Mouse (Mus musculus) ES-Bruce4 (cell line): Measurements from ENCODE around the gene 4930578C19Rik. TPM values are rescaled to one million over a fixed set of nuclear protein-coding genes. Genes with fewer than 3 reads are reported as not detected.

Experiments used
- H3K27ac ChIP-seq: 2 replicates; pipeline ENCODE4 v1.5.1; 2012; ENCODE audit warnings: low read length, inconsistent platforms; ENCODE audit not compliant: insufficient read depth
- H3K27me3 ChIP-seq: 2 replicates; pipeline ENCODE4 v1.6.1; 2012; ENCODE audit warnings: mild to moderate bottlenecking, low read length, inconsistent platforms; ENCODE audit not compliant: control insufficient read depth, poor library complexity, insufficient read depth, severe bottlenecking
- H3K36me3 ChIP-seq: 2 replicates; pipeline ENCODE4 v1.6.1; 2012; ENCODE audit warnings: inconsistent platforms, mild to moderate bottlenecking, low read length, moderate library complexity; ENCODE audit not compliant: control insufficient read depth, poor library complexity, insufficient read depth, severe bottlenecking
- H3K4me1 ChIP-seq: one replicate; pipeline ENCODE4 v1.8.1; 2011; ENCODE audit warnings: low read length; ENCODE audit not compliant: control insufficient read depth, insufficient read depth
- H3K4me3 ChIP-seq: 2 replicates; pipeline ENCODE4 v1.5.1; 2011; ENCODE audit warnings: low read depth, mild to moderate bottlenecking, low read length
- H3K9ac ChIP-seq: 2 replicates; pipeline ENCODE4 v1.6.1; 2012; ENCODE audit warnings: low read depth, mild to moderate bottlenecking, inconsistent platforms; ENCODE audit not compliant: poor library complexity, severe bottlenecking
- H3K9me3 ChIP-seq: replicated peaks from 2 replicates; pipeline ENCODE4 v1.6.1; 2012; ENCODE audit warnings: mild to moderate bottlenecking, low read length, inconsistent platforms; ENCODE audit not compliant: control insufficient read depth, poor library complexity, insufficient read depth, severe bottlenecking
- CTCF ChIP-seq: IDR thresholded peaks from one replicate; pipeline ENCODE4 v1.8.1; 2011; ENCODE audit warnings: low read depth, low read length
- EP300 ChIP-seq: IDR thresholded peaks from 2 replicates; pipeline ENCODE4 v1.6.1; 2011; ENCODE audit warnings: low read depth, low read length; ENCODE audit not compliant: insufficient read depth
- POLR2A ChIP-seq: IDR thresholded peaks from one replicate; pipeline ENCODE4 v1.8.1; 2011; ENCODE audit warnings: low read length; ENCODE audit not compliant: insufficient read depth
- polyA plus RNA-seq: library from polyadenylated mRNA; stranded (reverse); fragments of >200 nt; gene quantifications from 2 replicates; pipeline ENCODE4 v1.2.4, GENCODE M21; 2011; ENCODE audit warnings: low read depth; ENCODE audit not compliant: missing spikeins, insufficient read depth, insufficient read length

Gene 4930578C19Rik
- polyA plus RNA-seq, 1 experiment, result not detected

DNA sequence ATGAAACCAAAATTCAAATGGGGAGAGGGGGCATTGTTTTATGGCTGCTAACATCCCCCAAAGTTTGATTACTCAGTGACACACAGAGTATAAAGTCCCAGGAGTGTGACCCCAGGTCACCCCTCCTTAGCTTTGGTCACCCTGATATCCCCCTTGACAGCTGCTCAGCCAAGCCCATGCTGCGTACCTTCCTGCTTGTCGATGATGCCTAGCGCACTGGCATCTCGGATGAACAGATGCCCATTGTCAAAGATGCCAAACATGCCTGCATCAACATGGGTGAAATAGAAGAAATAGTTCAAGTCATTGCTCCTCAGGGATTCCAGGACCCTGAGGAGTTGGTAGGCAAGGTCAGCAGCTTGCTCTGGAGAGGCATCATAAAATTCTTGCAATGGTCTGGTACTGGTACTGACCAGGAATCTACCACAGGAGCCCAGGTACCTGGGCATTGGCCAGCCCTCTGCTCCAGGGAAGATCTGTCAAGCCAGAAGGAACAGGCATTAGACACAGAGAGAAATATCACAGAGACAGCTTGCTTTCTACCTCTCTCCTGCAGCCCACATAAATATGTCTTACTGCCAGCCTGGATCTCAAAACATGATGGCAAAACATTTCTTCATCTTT lies 40.9 kb downstream of the 4930578C19Rik start:
- no peak overlapping the region for H3K9ac ChIP-seq
- H3K4me1 ChIP-seq, result no peaks in the 10 kb centered on the region
- H3K36me3 ChIP-seq, result no peaks in the 10 kb centered on the region
- H3K27ac ChIP-seq, result no peak overlapping the region
- H3K27me3 ChIP-seq, result no peaks in the 10 kb centered on the region
- H3K4me3 ChIP-seq, result no peak overlapping the region
- H3K9me3 ChIP-seq, result no peaks in the 10 kb centered on the region
- TF ChIP-seq EP300, result no peak
- no peak for TF ChIP-seq CTCF
- no peak for TF ChIP-seq POLR2A

DNA sequence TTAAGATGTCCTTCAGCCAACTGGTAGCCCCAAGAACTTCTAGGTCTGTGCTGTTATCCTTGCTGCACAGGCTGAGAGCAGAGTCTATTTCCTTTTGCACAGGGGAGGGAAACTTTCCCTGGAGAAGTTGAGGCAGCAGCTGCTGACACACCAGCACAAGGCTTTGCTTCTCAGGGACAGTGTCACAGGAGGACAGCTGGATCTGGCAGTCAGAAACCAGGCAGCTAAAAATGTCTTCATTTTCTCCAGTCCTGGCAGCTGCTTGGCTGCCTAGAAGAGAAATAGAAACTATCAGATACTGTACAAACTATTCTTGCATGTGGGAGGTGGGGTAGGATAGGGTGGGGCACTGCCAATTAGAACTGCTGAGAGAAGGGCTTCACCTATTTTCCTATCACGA lies 42.2 kb downstream of the 4930578C19Rik start:
- Histone ChIP-seq H3K9me3 (no peaks in the 10 kb centered on the region), H3K4me1 (no peaks in the 10 kb centered on the region), H3K27me3 (no peaks in the 10 kb centered on the region), H3K27ac (no peak overlapping the region), H3K9ac (no peak overlapping the region), H3K4me3 (no peak overlapping the region), H3K36me3 (no peaks in the 10 kb centered on the region)
- no peak for TF ChIP-seq CTCF

DNA sequence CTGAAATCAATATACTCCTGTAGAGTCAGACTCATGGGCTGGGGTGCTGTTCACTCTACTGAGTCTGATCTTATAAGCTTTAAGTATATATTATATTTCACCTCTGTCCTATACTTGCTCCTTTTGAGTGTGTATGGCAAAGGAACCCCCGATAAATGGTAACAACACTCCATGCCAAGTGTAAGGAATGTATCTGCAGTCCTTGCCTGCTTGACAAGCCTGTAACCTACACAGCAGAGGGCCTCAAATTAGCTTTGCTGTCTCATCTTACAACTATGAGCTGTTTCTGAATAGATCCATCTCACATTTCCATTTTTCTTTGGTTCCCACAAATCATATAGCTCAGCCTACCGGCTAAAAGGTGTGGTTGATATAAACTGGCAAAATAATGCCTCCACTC lies 46.6 kb downstream of the 4930578C19Rik start:
- H3K9ac ChIP-seq, result no peak overlapping the region
- TF ChIP-seq POLR2A (no peak), CTCF (no peak), EP300 (no peak)
- no peak overlapping the region for H3K27ac ChIP-seq
- H3K4me3 ChIP-seq, result no peak overlapping the region
- no peaks in the 10 kb centered on the region for H3K9me3 ChIP-seq
- no peaks in the 10 kb centered on the region for H3K36me3 ChIP-seq
- H3K27me3 ChIP-seq, result no peaks in the 10 kb centered on the region
- no peaks in the 10 kb centered on the region for H3K4me1 ChIP-seq

DNA sequence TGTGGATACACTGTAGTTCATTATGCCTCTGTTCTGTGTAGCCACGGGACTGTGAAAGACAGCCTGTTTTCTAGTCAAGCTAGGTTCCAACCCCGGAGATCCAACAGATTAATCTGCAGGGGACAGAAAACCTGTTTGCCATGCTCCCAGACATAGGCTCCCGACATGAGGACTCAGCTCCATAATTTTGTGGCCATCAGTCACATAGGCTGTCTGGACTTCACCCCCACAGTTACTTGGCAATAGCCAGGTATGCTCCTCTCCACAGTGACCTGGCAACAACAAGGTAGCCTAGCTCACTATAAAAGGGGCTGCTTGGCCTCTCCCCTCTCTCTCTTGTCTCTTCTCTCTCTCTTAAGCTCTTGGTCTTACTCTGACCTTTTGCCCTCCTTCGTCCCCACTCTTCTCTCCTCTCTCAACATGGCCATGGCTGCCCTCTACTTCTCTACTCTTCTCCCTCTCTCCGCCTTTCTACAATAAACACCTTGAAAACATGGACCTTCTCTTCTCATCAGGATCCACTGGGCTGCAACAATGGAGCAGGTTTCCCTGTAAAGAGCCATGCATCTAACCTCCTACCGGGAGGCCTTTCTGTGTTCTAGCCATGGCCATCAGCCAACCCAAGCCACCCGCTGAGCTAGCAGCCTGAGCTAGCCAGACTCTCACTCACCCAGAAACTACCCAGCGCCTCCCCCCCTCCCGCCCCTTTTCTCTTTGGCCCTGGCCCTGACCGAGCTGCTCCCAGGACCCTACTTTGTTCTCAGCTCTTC lies 49.9 kb downstream of the 4930578C19Rik start:
- no peaks in the 10 kb centered on the region for H3K27me3 ChIP-seq
- TF ChIP-seq POLR2A, result no peak
- TF ChIP-seq CTCF, result no peak
- TF ChIP-seq EP300, result no peak
- H3K9ac ChIP-seq, result no peak overlapping the region
- no peaks in the 10 kb centered on the region for H3K36me3 ChIP-seq
- no peaks in the 10 kb centered on the region for H3K4me1 ChIP-seq
- H3K4me3 ChIP-seq, result no peak overlapping the region
- no peak overlapping the region for H3K27ac ChIP-seq
- no peaks in the 10 kb centered on the region for H3K9me3 ChIP-seq

DNA sequence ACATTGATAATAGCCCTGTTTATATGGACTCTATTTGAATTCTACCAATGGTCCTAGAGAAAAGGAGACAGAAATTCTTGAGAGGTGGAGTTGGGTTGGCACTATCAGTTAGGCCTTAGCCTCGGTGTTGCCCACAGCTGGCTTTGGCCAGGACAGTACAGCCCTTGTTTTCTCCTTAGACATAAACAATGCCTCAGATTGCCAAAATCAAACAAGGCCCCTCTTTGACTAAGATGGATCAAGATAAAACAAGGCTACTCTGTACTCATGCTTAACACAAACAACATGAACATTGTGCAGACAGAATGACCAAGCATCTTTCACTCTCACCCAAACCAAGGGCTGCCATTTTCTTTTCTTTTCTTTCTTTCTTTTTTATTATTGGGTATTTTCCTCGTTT lies 51.6 kb downstream of the 4930578C19Rik start:
- no peaks in the 10 kb centered on the region for H3K36me3 ChIP-seq
- H3K4me3 ChIP-seq, result no peak overlapping the region
- H3K27ac ChIP-seq, result no peak overlapping the region
- H3K9me3 ChIP-seq, result no peaks in the 10 kb centered on the region
- TF ChIP-seq POLR2A, result no peak
- H3K4me1 ChIP-seq, result no peaks in the 10 kb centered on the region
- H3K27me3 ChIP-seq, result no peaks in the 10 kb centered on the region
- H3K9ac ChIP-seq, result no peak overlapping the region

DNA sequence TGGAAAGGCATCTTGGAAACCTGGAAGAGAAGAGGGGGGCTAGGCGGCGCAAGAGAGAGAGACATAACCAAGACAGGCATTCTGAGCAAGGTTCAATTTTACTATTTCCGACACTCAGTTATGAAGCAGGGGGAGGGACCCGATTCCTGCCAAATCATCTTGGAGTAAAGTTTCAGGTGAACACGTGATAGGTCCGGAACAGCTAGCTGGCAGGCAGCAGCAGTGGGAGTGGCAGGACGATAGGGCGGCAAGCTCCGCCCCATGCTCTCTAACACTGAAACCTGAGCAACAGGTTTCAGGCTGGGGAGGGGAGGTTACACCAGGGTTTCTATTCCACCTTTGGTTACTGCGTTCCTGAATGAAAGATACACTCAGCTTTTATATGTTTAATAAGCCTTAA lies 58.9 kb downstream of the 4930578C19Rik start:
- TF ChIP-seq CTCF, result no peak
- H3K27ac ChIP-seq, result no peak overlapping the region
- H3K4me1 ChIP-seq, result no peaks in the 10 kb centered on the region
- H3K4me3 ChIP-seq, result peak overlapping the region; percentile 48
- H3K9ac ChIP-seq, result no peak overlapping the region
- H3K27me3 ChIP-seq, result no peaks in the 10 kb centered on the region
- no peaks in the 10 kb centered on the region for H3K36me3 ChIP-seq
- H3K9me3 ChIP-seq, result no peaks in the 10 kb centered on the region
